Mouse (Mus musculus) liver, adult 2 months (tissue): ENCODE measurements around the gene Trp73.

Experiments
- CTCF ChIP-seq: fragments of 200-500 bp; IDR thresholded peaks from 2 replicates; pipeline ENCODE4 v1.5.1; 2011; ENCODE audit warnings: low read depth, low read length, control low read depth
- POLR2A ChIP-seq: fragments of 200-500 bp; IDR thresholded peaks from 2 replicates; pipeline ENCODE4 v1.6.1; 2011; ENCODE audit warnings: low read length, control low read depth; ENCODE audit not compliant: insufficient read depth; ENCODE audit errors: extremely low read depth

GRCm38 (mm10) chr4:154154104-154154503 is 14.1 kb upstream of the Trp73 start:
- TF ChIP-seq POLR2A: no peak
- peak; percentile 0; the same call in 1 of the 2 replicates for TF ChIP-seq CTCF
